Mouse (Mus musculus) granulocyte monocyte progenitor cell, adult 5-6 weeks (primary cell): ENCODE results near the gene Scamp4. TPM values are rescaled to one million over a fixed set of nuclear protein-coding genes. Genes with fewer than 3 reads are reported as not detected.
"Not testable (repeated sequence)": the region's sequence is repeated elsewhere in the genome, so short reads cannot be mapped to it uniquely, and the experiment has no call there.

Experiments used
- ATAC-seq: replicated peaks from 2 replicates; pipeline ENCODE4 v1.8.0; 2016; ENCODE audit warnings: mild to moderate bottlenecking, moderate TSS enrichment, inconsistent platforms; ENCODE audit not compliant: poor library complexity, severe bottlenecking
- total RNA-seq, 2 experiments: library from RNA; stranded (forward) in 1 of 2; stranded (reverse) in 1 of 2; fragments of 200-712, 200-1000 nt in 1 of 2; fragments of >200 nt in 1 of 2; fragmentation: Nextera tagmentation in 1 of 2; gene quantifications; 2 replicates each; pipeline ENCODE4 v1.2.3; 2014 to 2017

Gene Scamp4
- total RNA-seq, 2 experiments from 2014 or later = 10.7 to 40.5 TPM

DNA sequence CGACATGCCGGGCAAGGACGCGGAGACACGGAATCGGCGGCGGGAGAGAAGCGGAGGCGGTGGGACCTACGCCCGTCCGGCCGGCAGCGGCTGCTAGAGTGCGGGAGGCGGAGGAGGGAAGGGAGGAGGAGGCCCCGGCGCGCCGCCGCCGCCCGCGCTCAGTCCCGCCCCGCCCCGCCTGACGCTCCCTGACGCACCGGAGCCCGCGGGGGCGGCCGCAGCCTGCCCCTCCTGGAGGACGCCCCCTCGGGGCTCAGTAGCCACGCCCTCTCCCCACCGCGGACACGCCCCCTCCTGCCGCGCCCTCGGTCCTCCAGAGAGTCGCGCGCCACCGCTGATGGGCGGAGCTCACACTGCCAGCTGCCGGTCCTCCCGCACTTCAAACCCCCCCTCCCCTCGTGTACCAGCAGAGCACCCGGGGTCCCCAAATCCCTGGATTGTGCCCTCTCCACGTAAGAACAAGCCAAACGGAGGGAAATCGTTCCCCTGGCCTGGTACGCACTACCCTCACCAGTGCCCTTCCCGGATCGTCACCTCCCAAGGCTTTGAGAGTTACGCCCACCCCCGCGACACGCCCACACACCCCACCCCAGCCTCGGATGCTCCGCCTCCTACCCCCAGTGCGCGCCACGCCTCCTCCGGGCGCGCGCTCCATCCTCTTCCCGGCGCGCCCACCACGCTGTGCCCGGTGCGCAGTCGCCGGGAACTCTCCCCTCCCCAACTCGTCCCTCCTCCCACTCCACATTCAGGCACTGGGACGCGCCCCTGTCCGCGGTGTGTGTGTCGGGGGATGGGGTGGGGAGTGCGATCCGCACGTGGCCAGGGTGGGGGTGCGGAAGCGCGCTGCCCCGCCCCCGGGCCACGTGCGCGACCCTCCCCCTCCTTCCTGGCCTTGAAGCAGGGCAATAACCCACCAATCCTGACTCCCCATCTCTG, 25.2 kb upstream of the Scamp4 start, which contains the start of gene Klf16:
TSS of gene Klf16 (minus strand) at position 127 of the 936 bp plus-strand sequence.
- ATAC-seq = peak; percentile 70

DNA sequence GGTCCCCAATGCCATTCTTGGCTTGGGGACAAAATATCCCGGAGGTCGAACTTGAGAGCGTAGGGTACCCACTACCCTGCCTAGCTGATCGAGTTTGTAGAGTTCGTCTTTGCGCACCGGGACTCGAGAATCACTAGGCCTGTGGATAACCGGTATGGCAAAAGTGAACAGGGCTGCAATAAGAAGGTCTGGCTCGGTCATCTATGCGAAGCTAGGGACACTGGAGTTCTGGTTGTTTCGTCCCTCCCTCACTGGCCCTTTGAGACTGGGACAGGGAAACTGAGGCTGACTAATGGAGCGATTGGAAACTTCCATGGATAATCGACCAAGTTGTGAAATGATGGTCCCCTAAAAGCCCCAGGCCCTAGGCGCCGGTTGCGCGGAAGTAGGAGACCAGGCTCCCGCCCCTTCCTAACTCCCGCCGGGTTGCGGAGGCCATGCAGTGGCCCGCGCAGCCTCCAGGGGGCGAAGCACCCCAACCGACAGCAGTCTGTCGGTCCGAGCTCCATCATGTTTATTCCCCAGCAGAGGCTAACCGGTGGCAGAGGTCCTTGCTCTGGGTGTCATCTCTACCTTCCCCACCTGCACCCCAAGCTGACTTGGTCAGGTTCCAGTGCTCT, 24.4 kb upstream of the Scamp4 start:
- ATAC-seq = peak; percentile 55

DNA sequence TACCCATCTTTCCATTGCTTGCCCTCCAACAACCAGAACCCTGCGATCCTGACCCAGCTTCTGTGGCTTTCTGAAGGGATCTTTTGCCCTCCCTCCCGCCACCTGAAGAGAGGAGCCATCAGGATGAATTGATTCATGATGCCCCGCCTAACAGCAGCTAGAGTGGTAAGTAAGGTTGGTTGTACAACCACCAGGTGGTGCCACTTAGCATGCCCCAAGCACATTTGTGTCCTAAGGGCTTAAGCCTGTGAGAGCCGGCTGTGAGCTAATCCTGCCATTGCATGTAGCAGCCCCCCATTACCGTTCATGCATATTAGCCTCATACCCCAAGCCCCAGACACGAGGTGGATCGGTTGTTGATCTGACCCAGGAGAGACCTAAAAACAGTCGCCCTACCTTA, 23.8 kb upstream of the Scamp4 start:
- ATAC-seq = peak; percentile 28

DNA sequence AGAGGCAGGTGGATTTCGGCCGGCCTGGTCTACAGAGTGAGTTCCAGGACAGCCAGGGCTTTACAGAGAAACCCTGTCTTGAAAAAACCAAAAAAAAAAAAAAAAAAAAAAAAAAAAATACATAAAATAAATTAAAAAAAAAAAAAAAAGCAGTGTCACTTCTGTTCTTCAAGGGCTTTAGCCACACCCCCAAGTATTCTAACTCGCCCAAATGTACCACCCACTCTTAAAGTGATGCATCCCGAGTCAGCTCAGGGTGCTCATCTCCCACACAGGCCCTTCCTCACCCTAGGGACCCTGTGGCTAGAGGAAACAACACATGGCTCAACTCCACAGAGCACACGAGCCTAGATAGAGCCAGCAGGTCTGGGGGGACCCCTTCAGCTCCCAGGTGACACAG, 19.6 kb upstream of the Scamp4 start:
- ATAC-seq = no peak

DNA sequence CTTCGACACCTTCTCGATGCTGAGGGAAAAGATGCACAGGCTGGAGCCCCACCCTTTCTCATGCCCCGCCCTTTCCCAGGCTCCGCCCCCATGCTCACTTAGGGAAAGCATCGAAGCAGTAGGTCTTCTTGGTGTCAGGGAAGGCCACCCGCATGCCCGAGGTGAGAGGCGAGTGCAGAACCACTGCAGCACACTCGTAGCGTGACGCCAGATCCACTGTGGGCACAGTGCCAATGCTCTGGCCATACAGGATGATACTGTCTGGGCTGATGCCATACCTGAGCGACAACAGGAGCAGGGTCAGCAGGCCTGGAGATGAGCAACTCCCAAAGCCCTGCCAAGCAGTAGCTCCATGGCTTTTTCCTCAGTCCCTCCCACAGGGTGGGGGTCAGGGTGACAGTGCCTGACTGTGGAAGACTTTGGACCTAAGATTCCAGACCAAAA, 18.6 kb upstream of the Scamp4 start:
- ATAC-seq = no peak

- ATAC-seq = no peak
Observed at GRCm38 (mm10) chr10:80584642-80585552, 17.8 kb upstream of the Scamp4 start.

DNA sequence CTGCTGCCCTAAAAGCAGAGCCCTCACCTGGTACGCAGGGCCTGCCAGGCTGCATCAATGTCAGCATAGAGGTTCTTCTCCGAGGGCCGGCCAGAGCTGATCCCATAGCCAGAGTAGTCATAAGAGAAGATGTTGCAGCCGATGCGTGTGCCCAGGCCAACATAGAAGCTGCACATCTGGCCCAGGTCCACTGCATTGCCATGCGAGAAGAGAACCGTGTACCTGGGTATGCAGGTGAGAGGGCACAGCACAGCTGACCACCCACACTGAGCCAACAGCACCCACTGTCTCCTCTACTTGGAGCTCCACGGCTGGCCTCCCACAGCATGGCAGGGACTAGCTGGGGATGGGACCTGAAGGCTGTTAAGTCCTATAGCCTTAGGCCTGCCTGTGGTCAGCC, 17.1 kb upstream of the Scamp4 start:
- no peak for ATAC-seq

- no peak for ATAC-seq
Observed at GRCm38 (mm10) chr10:80586407-80587304, 16.0 kb upstream of the Scamp4 start.

- no peak for ATAC-seq
Observed at GRCm38 (mm10) chr10:80587305-80587657, 15.4 kb upstream of the Scamp4 start.

DNA sequence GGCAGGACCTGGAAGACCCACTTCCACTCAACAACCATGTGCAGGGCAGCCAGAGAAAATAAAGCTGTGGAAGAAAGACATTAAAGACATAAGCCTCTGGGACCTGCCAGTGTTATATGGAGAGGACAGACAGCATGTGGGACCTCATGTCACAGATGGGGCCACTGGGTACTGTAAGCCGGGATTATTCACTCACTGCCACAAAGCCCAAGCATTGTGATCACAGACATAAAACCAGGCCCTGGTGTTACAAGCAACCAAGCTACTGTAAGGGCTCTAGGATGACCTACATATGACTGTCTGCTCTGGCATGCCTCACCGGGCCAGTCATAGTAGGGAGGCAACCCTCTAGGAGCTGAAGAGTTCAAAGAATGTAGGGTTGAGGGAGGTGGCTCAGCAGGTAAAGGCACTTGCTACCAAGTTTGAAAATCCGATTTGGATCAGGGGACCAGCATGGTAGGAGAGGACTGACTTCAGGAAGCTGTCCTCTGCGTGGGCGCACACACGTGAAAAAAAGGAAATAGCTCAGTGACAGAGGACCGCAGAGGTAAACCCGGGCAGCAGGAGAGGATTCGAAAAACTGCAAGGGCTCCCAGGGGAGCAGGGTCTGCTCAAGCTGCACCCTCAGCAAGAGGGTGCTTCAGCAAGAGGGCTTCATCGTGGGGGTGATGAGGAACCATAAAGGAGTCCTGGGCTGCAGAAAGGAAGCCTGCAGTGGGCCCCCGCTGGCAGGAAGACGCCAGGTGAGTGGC, 13.4 kb upstream of the Scamp4 start:
- no peak for ATAC-seq

- ATAC-seq = peak; percentile 93
Observed at GRCm38 (mm10) chr10:80589879-80590854, 12.5 kb upstream of the Scamp4 start, which contains the start of gene Abhd17a. Gene Abhd17a (minus strand): TSS chr10:80590341.

- no peak for ATAC-seq
Observed at GRCm38 (mm10) chr10:80596318-80596717, 6.4 kb upstream of the Scamp4 start.

DNA sequence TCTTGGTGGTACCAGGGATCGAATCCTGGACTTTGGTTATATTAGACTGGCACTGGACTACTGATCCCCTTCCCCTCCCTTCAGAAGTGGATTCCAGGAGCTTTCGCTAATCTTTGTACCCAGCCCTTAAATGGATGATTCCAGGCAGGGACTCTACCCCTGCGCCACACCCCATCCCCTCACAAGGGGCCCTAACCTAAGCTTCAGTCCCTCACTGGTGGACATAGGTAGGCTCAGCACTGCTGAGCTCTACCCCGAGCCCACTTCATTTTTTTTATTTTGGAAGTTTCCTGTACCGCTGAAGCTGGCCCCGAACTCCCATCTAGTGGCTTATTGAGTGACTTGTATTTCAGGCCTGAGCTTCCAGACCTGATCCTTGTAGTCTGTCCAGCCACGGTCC, 692 bp downstream of the Scamp4 start:
- ATAC-seq = no peak

- ATAC-seq = no peak
Observed at GRCm38 (mm10) chr10:80604001-80604509, 1.4 kb downstream of the Scamp4 start.

GRCm38 (mm10) chr10:80604988-80605387, 2.3 kb downstream of the Scamp4 start:
- ATAC-seq = no peak

DNA sequence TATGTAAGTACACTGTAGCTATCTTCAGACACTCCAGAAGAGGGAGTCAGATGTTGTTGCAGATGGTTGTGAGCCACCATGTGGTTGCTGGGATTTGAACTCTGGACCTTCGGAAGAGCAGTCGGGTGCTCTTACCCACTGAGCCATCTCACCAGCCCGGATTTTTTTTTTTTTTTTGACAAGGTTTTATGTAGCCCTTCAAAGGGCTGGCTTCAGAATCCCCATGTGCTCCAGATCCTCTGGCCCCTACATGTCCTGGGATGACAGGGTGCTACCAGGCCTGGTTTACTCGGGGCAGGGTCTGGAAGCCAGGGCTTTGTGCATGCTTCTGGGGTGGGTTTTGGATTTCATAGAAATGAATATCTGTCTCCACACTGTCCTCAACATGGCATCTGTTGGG, 3.0 kb downstream of the Scamp4 start, which contains the start of gene Gm49322:
TSS of gene Gm49322 (plus strand) at position 301 of the 400 bp plus-strand sequence.
- ATAC-seq = not testable (repeated sequence)

DNA sequence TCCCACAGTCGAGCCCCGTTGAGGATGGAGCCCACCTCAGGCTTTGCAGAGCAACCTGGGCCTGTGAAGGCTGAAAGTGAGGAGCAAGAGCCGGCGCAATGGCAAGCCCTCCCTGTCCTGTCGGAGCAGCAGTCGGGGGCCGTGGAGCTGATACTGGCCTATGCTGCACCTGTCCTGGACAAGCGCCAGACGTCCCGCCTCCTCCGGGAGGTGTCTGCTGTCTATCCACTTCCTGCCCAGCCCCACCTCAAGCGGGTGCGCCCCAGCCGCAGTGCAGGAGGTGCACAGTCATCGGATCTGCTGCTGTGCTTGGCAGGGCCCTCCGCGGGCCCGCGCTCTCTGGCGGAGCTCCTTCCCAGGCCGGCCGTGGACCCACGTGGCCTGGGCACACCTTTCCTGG, 3.6 kb downstream of the Scamp4 start:
- ATAC-seq = no peak
